Mouse (Mus musculus) stomach, postnatal 0 days (tissue): ENCODE measurements around the gene Nnat. TPM values are rescaled to one million over a fixed set of nuclear protein-coding genes. Genes with fewer than 3 reads are reported as not detected.

Experiments used
- ATAC-seq: fragments of 200-750 bp; cut with Nextera tagmentation; 2 replicates; pipeline ENCODE4 v1.8.0; 2017; ENCODE audit not compliant: low FRiP score, low TSS enrichment
- DNase-seq: peaks from one replicate; pipeline ENCODE4 v3.0.0-alpha.2; 2016; ENCODE audit warnings: low spot score
- H3K27ac ChIP-seq: fragments of 300-500 bp; sonication (generic); replicated peaks from 2 replicates; pipeline ENCODE4 v1.5.1; 2014; ENCODE audit warnings: mild to moderate bottlenecking, control low read depth
- H3K27me3 ChIP-seq: fragments of 300-500 bp; sonication (generic); 2 replicates; pipeline ENCODE4 v1.6.1; 2014; ENCODE audit warnings: low read length; ENCODE audit not compliant: control insufficient read depth, insufficient read depth
- H3K36me3 ChIP-seq: fragments of 300-500 bp; sonication (generic); 2 replicates; pipeline ENCODE4 v1.6.1; 2014; ENCODE audit warnings: low read length, mixed read lengths; ENCODE audit not compliant: control insufficient read depth, insufficient read depth
- H3K4me1 ChIP-seq: fragments of 300-500 bp; sonication (generic); replicated peaks from 2 replicates; pipeline ENCODE4 v1.6.1; 2014; ENCODE audit warnings: antibody characterized with exemption; ENCODE audit not compliant: control insufficient read depth, insufficient read depth
- H3K4me2 ChIP-seq: fragments of 300-500 bp; sonication (generic); replicated peaks from 2 replicates; pipeline ENCODE4 v1.6.1; 2014; ENCODE audit warnings: low read depth, mild to moderate bottlenecking, control low read depth, moderate library complexity
- H3K4me3 ChIP-seq: fragments of 300-500 bp; sonication (generic); 2 replicates; pipeline ENCODE4 v1.5.1; 2014; ENCODE audit warnings: low read depth, low read length, control low read depth
- H3K9ac ChIP-seq: fragments of 300-500 bp; sonication (generic); 2 replicates; pipeline ENCODE4 v1.6.1; 2014; ENCODE audit warnings: mild to moderate bottlenecking, low read length, control low read depth, mixed read lengths
- H3K9me3 ChIP-seq: fragments of 300-500 bp; sonication (generic); 2 replicates; pipeline ENCODE4 v1.6.1; 2016; ENCODE audit warnings: low read length; ENCODE audit not compliant: control insufficient read depth
- CTCF ChIP-seq: IDR thresholded peaks from 2 replicates; pipeline ENCODE4 v1.5.1; 2016; ENCODE audit warnings: antibody characterized with exemption, low read depth, mild to moderate bottlenecking, moderate library complexity
- EP300 ChIP-seq: optimal IDR thresholded peaks from 2 replicates; pipeline ENCODE3; 2016; ENCODE audit warnings: antibody characterized with exemption
- WGBS: fragments of 180-500 bp; shearing (Covaris S2); extraction: QIAGEN DNeasy Blood & Tissue Kit; methylation state at CpG from one replicate; pipeline ENCODE4 v1.1.7; 2014; 5-methylcytosine and 5-hydroxymethylcytosine counted together
- polyA plus RNA-seq: library from polyadenylated mRNA; unstranded; fragments of >200 nt; fragmentation: Nextera tagmentation; extraction: Ambion mirVana; gene quantifications from 2 replicates; pipeline ENCODE4 v1.2.1, GENCODE M21; 2015

Nnat gene
- polyA plus RNA-seq, 1 experiment from 2014 or later = 150 TPM

- Histone ChIP-seq H3K9me3 (0 out of 2 replicates have a peak, but pooled peaks cover 3% of the 10 kb centered on the region), H3K4me2 (no peak overlapping the region; the same call in 1 of the 2 replicates), H3K27ac (no peak overlapping the region), H3K27me3 (no peaks in the 10 kb centered on the region), H3K4me1 (no peaks in the 10 kb centered on the region; the same call in none of the 2 replicates), H3K4me3 (no peak overlapping the region), H3K9ac (no peak overlapping the region), H3K36me3 (peaks cover 4% of the 10 kb centered on the region; the same call in 1 of the 2 replicates)
- ATAC-seq = no peak
- 61% methylated on average over 4 of the region's 4 CpGs for WGBS
- TF ChIP-seq EP300 (no peak), CTCF (no peak)
- DNase-seq = no peak
Measured at GRCm38 (mm10) chr2:157564723-157565122, 4.8 kb downstream of the Nnat start.

DNA sequence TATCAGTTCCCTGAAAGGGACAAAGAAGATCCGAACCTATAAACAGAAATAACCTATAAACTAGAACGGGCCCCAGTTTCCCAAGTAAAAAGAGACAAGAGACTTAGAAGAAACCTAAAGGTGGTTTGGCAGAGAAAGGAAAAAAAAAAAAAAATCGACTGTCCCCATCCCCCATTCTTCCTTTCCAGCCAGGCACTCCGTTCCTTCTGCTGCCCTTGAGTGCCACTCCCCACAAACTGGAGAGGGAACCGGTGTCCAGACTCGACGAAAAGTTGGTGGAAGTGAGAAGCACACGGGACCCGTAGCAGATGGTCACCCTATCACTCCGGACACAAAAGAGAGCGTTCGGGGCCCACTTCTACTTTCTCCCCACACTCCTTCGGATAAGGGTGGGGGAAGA is 5.6 kb downstream of the Nnat start:
- Histone ChIP-seq H3K27me3 (no peaks in the 10 kb centered on the region), H3K4me1 (no peaks in the 10 kb centered on the region; the same call in none of the 2 replicates), H3K4me2 (peak overlapping the region; percentile 70), H3K4me3 (peak overlapping the region; percentile 96), H3K9ac (peak overlapping the region; percentile 95), H3K27ac (peak overlapping the region; percentile 94), H3K9me3 (no peaks in the 10 kb centered on the region), H3K36me3 (peaks cover 4% of the 10 kb centered on the region; the same call in 1 of the 2 replicates)
- 4% methylated on average over 13 of the region's 13 CpGs for WGBS
- ATAC-seq (no peak), DNase-seq (peak; percentile 33)
- TF ChIP-seq CTCF (no peak), EP300 (no peak)

DNA sequence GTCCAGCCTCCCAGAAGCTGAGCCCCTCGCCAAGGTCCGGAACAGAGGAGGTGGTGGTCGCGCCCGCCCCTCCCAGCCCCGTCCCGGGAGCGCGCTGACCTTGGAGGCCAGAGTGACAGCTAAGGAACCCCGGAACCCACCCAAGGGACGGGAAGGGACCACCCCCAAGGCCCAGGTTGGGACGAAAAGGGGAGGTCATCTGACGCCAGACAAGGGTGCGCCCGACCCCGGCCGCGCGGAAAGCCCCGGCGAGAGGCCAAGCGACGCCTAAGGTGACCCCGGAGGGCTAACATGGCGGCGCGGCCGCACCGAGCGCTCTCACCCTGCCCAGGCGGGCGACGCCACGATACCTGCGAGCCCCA is 6.0 kb downstream of the Nnat start:
- Histone ChIP-seq H3K4me3 (peak overlapping the region; percentile 96), H3K9ac (peak overlapping the region; percentile 95), H3K4me1 (no peaks in the 10 kb centered on the region; the same call in none of the 2 replicates), H3K36me3 (peaks cover 4% of the 10 kb centered on the region; the same call in 1 of the 2 replicates), H3K27me3 (no peaks in the 10 kb centered on the region), H3K9me3 (no peaks in the 10 kb centered on the region), H3K27ac (peak overlapping the region; percentile 94), H3K4me2 (peak overlapping the region; percentile 70)
- WGBS = under 1% methylated on average over 26 of the region's 35 CpGs
- DNase-seq = no peak
- TF ChIP-seq CTCF (no peak; the same call in 1 of the 2 replicates), EP300 (no peak)
- no peak; the same call in 1 of the 2 replicates for ATAC-seq

GRCm38 (mm10) chr2:157566260-157566952 is 6.5 kb downstream of the Nnat start:
- under 1% methylated on average over 36 of the region's 36 CpGs for WGBS
- Histone ChIP-seq H3K27me3 (no peaks in the 10 kb centered on the region), H3K9me3 (no peaks in the 10 kb centered on the region), H3K4me1 (no peaks in the 10 kb centered on the region; the same call in none of the 2 replicates), H3K9ac (peak overlapping the region; percentile 95), H3K27ac (peak overlapping the region; percentile 94), H3K36me3 (peaks cover 4% of the 10 kb centered on the region; the same call in 1 of the 2 replicates), H3K4me2 (peak overlapping the region; percentile 70), H3K4me3 (peak overlapping the region; percentile 96)
- ATAC-seq (peak; percentile 84), DNase-seq (peak; percentile 87)
- TF ChIP-seq EP300 (peak; percentile 98), CTCF (no peak)

DNA sequence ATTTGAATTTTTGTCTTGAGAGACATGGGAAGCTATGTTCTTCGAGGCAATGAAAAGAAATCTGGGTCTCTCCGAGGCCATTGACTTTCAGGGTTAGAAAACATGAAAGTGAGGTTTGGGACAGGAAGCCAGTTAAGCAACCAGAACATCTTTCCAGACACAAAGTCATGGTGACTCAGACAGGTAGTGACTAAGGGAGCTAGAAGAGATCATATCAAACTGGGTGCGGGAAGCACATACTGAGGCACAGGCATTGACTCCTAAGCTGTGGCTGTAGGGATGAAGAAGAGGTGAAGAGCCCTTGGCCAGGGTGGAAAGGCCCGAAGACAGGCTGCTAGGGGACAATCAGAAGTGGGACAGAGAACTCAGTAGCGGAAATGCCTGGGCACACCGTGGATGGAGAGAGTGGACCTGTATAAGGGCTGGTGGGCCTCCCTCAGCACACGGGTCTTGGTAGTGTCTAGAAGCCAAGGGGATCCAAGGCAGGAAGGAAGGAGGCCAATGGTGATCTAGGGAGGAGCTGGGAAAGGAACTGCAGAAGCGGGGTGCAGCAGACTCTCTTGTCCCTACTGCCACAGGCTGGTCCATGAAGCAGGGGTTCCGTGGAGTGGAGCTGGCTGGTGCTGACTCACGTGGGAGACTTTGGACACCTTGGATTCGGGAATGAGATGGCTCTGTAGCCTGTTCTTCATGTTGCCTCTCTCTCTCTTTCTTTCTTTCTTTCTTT is 7.5 kb downstream of the Nnat start:
- no peaks in the 10 kb centered on the region; the same call in none of the 2 replicates for H3K4me1 ChIP-seq
- H3K36me3 ChIP-seq = no peaks in the 10 kb centered on the region
- TF ChIP-seq EP300 (no peak), CTCF (no peak)
- H3K9ac ChIP-seq = peak overlapping the region; percentile 95; the same call in 1 of the 2 replicates
- H3K4me2 ChIP-seq = peak overlapping the region; percentile 70
- ATAC-seq (0 out of 2 replicates have a peak, but pooled peaks have one; percentile 35), DNase-seq (no peak)
- H3K4me3 ChIP-seq = no peak overlapping the region; the same call in 1 of the 2 replicates
- WGBS = 75% methylated on average over 11 of the region's 11 CpGs
- no peaks in the 10 kb centered on the region for H3K9me3 ChIP-seq
- no peaks in the 10 kb centered on the region for H3K27me3 ChIP-seq
- H3K27ac ChIP-seq = peak overlapping the region; percentile 94; the same call in 1 of the 2 replicates
